Comparison of ENCODE assay signal across 9 mouse cellular contexts in genomic region chr17:45723732-45724573, GRCm38 (mm10). TPM values are rescaled to one million over a fixed set of nuclear protein-coding genes. Genes with fewer than 3 reads are reported as not detected.
DNase-seq lines count a peak whose midpoint lies in the region; ATAC-seq and TF ChIP-seq lines count a peak whose summit lies in the region.
"Had no signal": no experiment of that assay in that cellular context is flagged by ENCODE, and none has a peak within 500 bp of the region (broad histone marks: within the 10 kb centered on the region; RNA-seq: fewer than 3 reads in every experiment).

No protein-coding gene starts in this region.

- peak overlapping the region; percentile 72 for H3K4me2 ChIP-seq in embryonic facial prominence, embryonic 15.5 days (replicated peaks)
- peak overlapping the region; percentile 81 for H3K4me2 ChIP-seq in heart, embryonic 14.5 days (ENCODE audit: low read length)
- H3K4me2 ChIP-seq in liver, postnatal 0 days (ENCODE audit: low read depth, low read length) = peak overlapping the region; percentile 84
- H3K4me2 ChIP-seq in neural tube, embryonic 14.5 days (ENCODE audit: low read depth, low read length) = peak overlapping the region; percentile 53

- peak overlapping the region; percentile 53 for H3K4me3 ChIP-seq in embryonic facial prominence, embryonic 15.5 days (replicated peaks)
- H3K4me3 ChIP-seq in heart, embryonic 14.5 days (ENCODE audit: control insufficient read depth in 1 of 2, insufficient read depth in 1 of 2, low read depth in 1 of 2, low read length in 2 of 2) = peak overlapping the region; percentile 45 to 54
- peak overlapping the region; percentile 46 for H3K4me3 ChIP-seq in liver, postnatal 0 days (ENCODE audit: low read depth, low read length)
- peak overlapping the region; percentile 40 for H3K4me3 ChIP-seq in neural tube, embryonic 14.5 days (ENCODE audit: low read depth, low read length)

- WGBS in embryonic facial prominence, embryonic 15.5 days = 3% methylated on average over 25 of the region's 25 CpGs
- WGBS in heart, embryonic 14.5 days = 4% methylated on average over 25 of the region's 25 CpGs
- 6% methylated on average over 25 of the region's 25 CpGs for WGBS in liver, postnatal 0 days (ENCODE audit: insufficient replicate concordance)
- 3% methylated on average over 25 of the region's 25 CpGs for WGBS in neural tube, embryonic 14.5 days

- DNase-seq in CD8-positive naive resting alpha-beta T cell, adult 2 months (ENCODE audit: low read depth in 2 of 2, low spot score in 2 of 2) = peak; percentile 44 to 56
- DNase-seq in brain, adult 2 months (ENCODE audit: low read depth, low spot score) = peak; percentile 93
- peak; percentile 91 for DNase-seq in kidney, postnatal 10 days
- peak; percentile 86 for DNase-seq in liver, postnatal 0 days
- peak; percentile 92 for DNase-seq in testis, postnatal 10 days (ENCODE audit: low spot score)

- TF ChIP-seq EP300 in liver, postnatal 0 days (IDR thresholded peaks at IDR 0.05; ENCODE audit: low read depth) = no peak

- 0 out of 2 replicates have a peak, but pooled peaks have one; percentile 41 for ATAC-seq in embryonic facial prominence, embryonic 15.5 days (ENCODE audit: insufficient number of reproducible peaks, low FRiP score, low TSS enrichment, low read depth)
- ATAC-seq in heart, embryonic 14.5 days (ENCODE audit: insufficient number of reproducible peaks, insufficient read depth, low FRiP score, low read depth) = no peak
- peak; percentile 47; the same call in 1 of the 2 replicates for ATAC-seq in liver, postnatal 0 days
- peak; percentile 80 for ATAC-seq in neural tube, embryonic 14.5 days (ENCODE audit: low read depth)

- H3K4me1 ChIP-seq in embryonic facial prominence, embryonic 15.5 days = peaks cover 11% of the 10 kb centered on the region
- peaks cover 3 to 9% of the 10 kb centered on the region in 2 experiments for H3K4me1 ChIP-seq in heart, embryonic 14.5 days (ENCODE audit: control insufficient read depth in 2 of 2, insufficient read depth in 2 of 2, low read length in 2 of 2)
- H3K4me1 ChIP-seq in liver, postnatal 0 days (ENCODE audit: insufficient read depth) = peaks cover 14% of the 10 kb centered on the region
- 0 out of 2 replicates have a peak, but pooled peaks cover 3% of the 10 kb centered on the region for H3K4me1 ChIP-seq in neural tube, embryonic 14.5 days (ENCODE audit: control insufficient read depth, insufficient read depth, low read length)

- H3K36me3 ChIP-seq in embryonic facial prominence, embryonic 15.5 days = no peaks in the 10 kb centered on the region
- no peaks in the 10 kb centered on the region for H3K36me3 ChIP-seq in heart, embryonic 14.5 days (ENCODE audit: control insufficient read depth, insufficient read depth, low read length)
- H3K36me3 ChIP-seq in liver, postnatal 0 days (replicated peaks; ENCODE audit: insufficient read depth, low read length) = no peaks in the 10 kb centered on the region
- no peaks in the 10 kb centered on the region for H3K36me3 ChIP-seq in neural tube, embryonic 14.5 days (ENCODE audit: control insufficient read depth, insufficient read depth, low read length)

- H3K27ac ChIP-seq in embryonic facial prominence, embryonic 15.5 days (replicated peaks) = peak overlapping the region; percentile 71
- H3K27ac ChIP-seq in heart, embryonic 14.5 days (replicated peaks in 1 of 2; ENCODE audit: control insufficient read depth in 1 of 2, insufficient read depth in 1 of 2, low read depth in 2 of 2, low read length in 2 of 2) = peak overlapping the region; percentile 59 to 77
- no peak overlapping the region for H3K27ac ChIP-seq in liver, postnatal 0 days (ENCODE audit: low read depth)
- peak overlapping the region; percentile 82 for H3K27ac ChIP-seq in neural tube, embryonic 14.5 days (ENCODE audit: low read depth, low read length)

- H3K27me3 ChIP-seq in embryonic facial prominence, embryonic 15.5 days = no peaks in the 10 kb centered on the region
- H3K27me3 ChIP-seq in heart, embryonic 14.5 days (ENCODE audit: control insufficient read depth, insufficient read depth, low read length) = no peaks in the 10 kb centered on the region
- H3K27me3 ChIP-seq in liver, postnatal 0 days (ENCODE audit: insufficient read depth, low read length) = 0 out of 2 replicates have a peak, but pooled peaks cover 5% of the 10 kb centered on the region
- no peaks in the 10 kb centered on the region for H3K27me3 ChIP-seq in neural tube, embryonic 14.5 days (ENCODE audit: control insufficient read depth, insufficient read depth, low read length)

- peak; percentile 98 for TF ChIP-seq CTCF in liver, postnatal 0 days (IDR thresholded peaks at IDR 0.05; ENCODE audit: low read depth)

- H3K9me3 ChIP-seq in embryonic facial prominence, embryonic 15.5 days (replicated peaks) = no peaks in the 10 kb centered on the region
- no peaks in the 10 kb centered on the region for H3K9me3 ChIP-seq in heart, embryonic 14.5 days (ENCODE audit: control insufficient read depth, low read length)
- H3K9me3 ChIP-seq in liver, postnatal 0 days (ENCODE audit: low read length) = no peaks in the 10 kb centered on the region
- H3K9me3 ChIP-seq in neural tube, embryonic 14.5 days (ENCODE audit: control insufficient read depth, low read length) = no peaks in the 10 kb centered on the region

- H3K9ac ChIP-seq in embryonic facial prominence, embryonic 15.5 days = peak overlapping the region; percentile 47
- H3K9ac ChIP-seq in heart, embryonic 14.5 days (ENCODE audit: low read length) = peak overlapping the region; percentile 85
- peak overlapping the region; percentile 44 for H3K9ac ChIP-seq in liver, postnatal 0 days (replicated peaks)
- peak overlapping the region; percentile 65 for H3K9ac ChIP-seq in neural tube, embryonic 14.5 days (replicated peaks; ENCODE audit: low read depth, low read length)

RNA-seq across cellular contexts. Expression of gene 1600014C23Rik, which starts 9.7 kb away (rescaled TPM):
- 0.49 TPM in 1 of 2 replicates, not detected in the other for polyA plus RNA-seq in embryonic facial prominence, embryonic 15.5 days (2015; fragmentation: Nextera tagmentation; extraction: Ambion mirVana)
- polyA plus RNA-seq in heart, embryonic 14.5 days (2014; fragmentation: Nextera tagmentation; extraction: Ambion mirVana) = 0.73 and 1.0 TPM in 2 replicates
- polyA plus RNA-seq in liver, postnatal 0 days (2015; fragmentation: Nextera tagmentation; extraction: Ambion mirVana) = not detected in 2 replicates
- not detected in 2 replicates for polyA plus RNA-seq in neural tube, embryonic 14.5 days (2014; fragmentation: Nextera tagmentation; extraction: Ambion mirVana)
- polyA plus RNA-seq: large intestine, adult 2 months had no signal

RNA-seq across cellular contexts. Expression of gene Tmem63b, which starts 37.2 kb away (rescaled TPM):
- polyA plus RNA-seq in embryonic facial prominence, embryonic 15.5 days (2015; fragmentation: Nextera tagmentation; extraction: Ambion mirVana) = 45.8 and 52.4 TPM in 2 replicates
- polyA plus RNA-seq in heart, embryonic 14.5 days (2014; fragmentation: Nextera tagmentation; extraction: Ambion mirVana) = 31.2 and 32.4 TPM in 2 replicates
- polyA plus RNA-seq in liver, postnatal 0 days (2015; fragmentation: Nextera tagmentation; extraction: Ambion mirVana) = 15.1 and 16.9 TPM in 2 replicates
- 108 and 117 TPM in 2 replicates for polyA plus RNA-seq in neural tube, embryonic 14.5 days (2014; fragmentation: Nextera tagmentation; extraction: Ambion mirVana)

RNA-seq across cellular contexts. Expression of gene Mrpl14, which starts 37.8 kb away (rescaled TPM):
- polyA plus RNA-seq in embryonic facial prominence, embryonic 15.5 days (2015; fragmentation: Nextera tagmentation; extraction: Ambion mirVana) = 157 and 165 TPM in 2 replicates
- polyA plus RNA-seq in heart, embryonic 14.5 days (2014; fragmentation: Nextera tagmentation; extraction: Ambion mirVana) = 148 and 155 TPM in 2 replicates
- 113 TPM in 2 replicates for polyA plus RNA-seq in liver, postnatal 0 days (2015; fragmentation: Nextera tagmentation; extraction: Ambion mirVana)
- polyA plus RNA-seq in neural tube, embryonic 14.5 days (2014; fragmentation: Nextera tagmentation; extraction: Ambion mirVana) = 110 and 129 TPM in 2 replicates
